Mouse (Mus musculus) C2C12 (cell line): ENCODE data around the gene Gm38119. TPM values are rescaled to one million over a fixed set of nuclear protein-coding genes. Genes with fewer than 3 reads are reported as not detected.
"Not testable (repeated sequence)": the region's sequence is repeated elsewhere in the genome, so short reads cannot be mapped to it uniquely, and the experiment has no call there.

Experiments
- H3K27me3 ChIP-seq: one replicate; pipeline ENCODE4 v1.6.1; 2011; ENCODE audit not compliant: control insufficient read depth, insufficient read depth, insufficient read length
- H3K36me3 ChIP-seq: one replicate; pipeline ENCODE4 v1.6.1; 2011; ENCODE audit not compliant: control insufficient read depth, insufficient read depth
- H3K4me3 ChIP-seq: one replicate; pipeline ENCODE4 v1.5.1; 2011; ENCODE audit warnings: mild to moderate bottlenecking, control low read depth; ENCODE audit not compliant: poor library complexity, insufficient read depth, severe bottlenecking
- H3K79me2 ChIP-seq: one replicate; pipeline ENCODE4 v1.6.1; 2011; ENCODE audit not compliant: control insufficient read depth, insufficient read depth
- H3K79me3 ChIP-seq: one replicate; pipeline ENCODE4 v1.6.1; 2011; ENCODE audit warnings: low read depth, control low read depth
- H3ac ChIP-seq: one replicate; pipeline ENCODE3; 2011; ENCODE audit warnings: low read depth; ENCODE audit not compliant: control insufficient read depth, insufficient read length
- CEBPB ChIP-seq: IDR thresholded peaks from one replicate; pipeline ENCODE4 v1.6.1; 2011; ENCODE audit warnings: low read depth, mild to moderate bottlenecking, control low read depth, moderate library complexity
- CTCF ChIP-seq: IDR thresholded peaks from one replicate; pipeline ENCODE4 v1.5.1; 2011; ENCODE audit not compliant: control insufficient read depth, insufficient read depth, insufficient read length
- FOSL1 ChIP-seq: IDR thresholded peaks from one replicate; pipeline ENCODE4 v1.8.0; 2011; ENCODE audit warnings: mild to moderate bottlenecking, low read length; ENCODE audit not compliant: poor library complexity, insufficient read depth, severe bottlenecking
- MAX ChIP-seq: IDR thresholded peaks from one replicate; pipeline ENCODE4 v1.6.1; 2011; ENCODE audit warnings: mild to moderate bottlenecking, control low read depth
- MYOD1 ChIP-seq: IDR thresholded peaks from one replicate; pipeline ENCODE4 v1.6.1; 2011; ENCODE audit warnings: low read depth; ENCODE audit not compliant: control insufficient read depth, insufficient read length
- MYOG ChIP-seq: IDR thresholded peaks from one replicate; pipeline ENCODE4 v1.6.1; 2011; ENCODE audit not compliant: control insufficient read depth, insufficient read length; ENCODE audit errors: extremely low read depth
- USF1 ChIP-seq: IDR thresholded peaks from one replicate; pipeline ENCODE4 v1.6.1; 2011; ENCODE audit warnings: low read depth, mild to moderate bottlenecking, control low read depth, moderate library complexity
- polyA plus RNA-seq: library from polyadenylated mRNA; unstranded; fragments of >200 nt; fragmentation: generic; extraction: Trizol; gene quantifications from one replicate; pipeline ENCODE4 v1.2.1, GENCODE M21; 2012; ENCODE audit warnings: missing spikeins

Gm38119 gene
- polyA plus RNA-seq, 1 experiment: not detected

DNA sequence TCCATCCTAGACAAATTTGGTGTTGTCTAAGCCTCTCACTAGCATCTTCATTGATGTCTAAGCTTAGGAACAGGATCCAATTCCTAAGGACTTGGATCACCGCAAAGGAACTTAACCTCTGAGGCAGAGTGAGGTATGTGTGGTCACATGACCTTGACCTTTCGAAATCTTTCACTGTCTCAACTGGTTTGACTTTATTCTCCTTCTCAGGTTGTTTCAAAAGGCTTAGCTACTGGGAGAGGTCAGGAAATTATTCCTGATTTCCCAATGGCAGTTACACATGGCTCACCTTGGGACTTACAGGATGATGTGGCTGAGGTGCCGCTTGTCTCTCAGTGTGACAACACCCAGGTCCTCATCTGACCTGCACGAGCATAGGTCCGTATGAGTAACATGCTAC, 16.3 kb downstream of the Gm38119 start:
- H3K36me3 ChIP-seq: no peaks in the 10 kb centered on the region
- H3K27me3 ChIP-seq: no peaks in the 10 kb centered on the region
- H3K79me2 ChIP-seq: no peaks in the 10 kb centered on the region
- no peak for TF ChIP-seq MYOG
- peak; percentile 26 for TF ChIP-seq USF1
- no peak overlapping the region for H3K4me3 ChIP-seq
- no peak overlapping the region for H3ac ChIP-seq
- H3K79me3 ChIP-seq: no peaks in the 10 kb centered on the region

GRCm38 (mm10) chr3:92720250-92720649, 18.6 kb downstream of the Gm38119 start, which contains the start of gene Lce1f:
Gene Lce1f (minus strand): TSS chr3:92720350.
- Histone ChIP-seq H3K79me3 (no peaks in the 10 kb centered on the region), H3K36me3 (no peaks in the 10 kb centered on the region), H3K4me3 (no peak within 1 kb of the TSS), H3ac (no peak within 1 kb of the TSS), H3K79me2 (no peaks in the 10 kb centered on the region), H3K27me3 (no peaks in the 10 kb centered on the region)
- TF ChIP-seq MAX (no peak), USF1 (no peak), MYOD1 (no peak), CEBPB (no peak), FOSL1 (no peak), CTCF (no peak), MYOG (no peak)

DNA sequence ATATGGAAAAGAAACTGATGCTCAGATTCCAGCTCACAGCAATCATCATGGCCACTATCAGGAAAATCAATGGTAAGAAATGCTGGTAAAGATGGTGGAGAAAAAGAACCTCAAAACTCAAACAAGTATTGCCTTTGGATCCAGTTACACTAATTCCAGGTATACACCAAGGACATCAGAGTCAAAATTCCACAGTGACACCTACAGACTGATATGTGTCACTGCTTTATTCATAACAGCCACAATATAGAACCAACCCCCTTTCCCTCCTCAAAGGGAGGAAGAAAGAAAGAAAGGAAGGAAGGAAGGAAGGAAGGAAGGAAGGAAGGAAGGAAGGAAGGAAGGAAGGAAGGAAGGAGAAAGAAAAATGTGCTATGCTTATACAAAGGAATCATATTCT, 23.8 kb downstream of the Gm38119 start:
- no peak overlapping the region for H3K4me3 ChIP-seq
- H3K79me3 ChIP-seq: no peaks in the 10 kb centered on the region
- no peaks in the 10 kb centered on the region for H3K79me2 ChIP-seq
- no peak for TF ChIP-seq CTCF
- TF ChIP-seq CEBPB: no peak
- no peak for TF ChIP-seq FOSL1
- no peak for TF ChIP-seq USF1
- TF ChIP-seq MAX: no peak
- H3K36me3 ChIP-seq: no peaks in the 10 kb centered on the region
- no peak overlapping the region for H3ac ChIP-seq
- no peaks in the 10 kb centered on the region for H3K27me3 ChIP-seq

- Histone ChIP-seq H3K79me3 (no peaks in the 10 kb centered on the region), H3ac (no peak within 1 kb of the TSS), H3K27me3 (no peaks in the 10 kb centered on the region), H3K79me2 (no peaks in the 10 kb centered on the region), H3K36me3 (no peaks in the 10 kb centered on the region), H3K4me3 (no peak within 1 kb of the TSS)
- TF ChIP-seq USF1 (no peak), MAX (no peak), CTCF (no peak), MYOG (no peak), FOSL1 (no peak), MYOD1 (no peak), CEBPB (no peak)
These were observed 29.9 kb downstream of the Gm38119 start, which contains the start of gene Lce1e for GRCm38 (mm10) chr3:92708974-92709373. Gene Lce1e (minus strand): TSS chr3:92709074.

GRCm38 (mm10) chr3:92694613-92695012, 44.3 kb downstream of the Gm38119 start:
- no peak overlapping the region for H3K4me3 ChIP-seq
- H3K79me2 ChIP-seq: no peaks in the 10 kb centered on the region
- no peaks in the 10 kb centered on the region for H3K79me3 ChIP-seq
- H3K27me3 ChIP-seq: no peaks in the 10 kb centered on the region
- no peak for TF ChIP-seq MYOG
- TF ChIP-seq CEBPB: no peak
- no peak for TF ChIP-seq MYOD1
- TF ChIP-seq FOSL1: no peak
- TF ChIP-seq MAX: no peak
- no peak for TF ChIP-seq USF1
- no peak for TF ChIP-seq CTCF
- H3ac ChIP-seq: no peak overlapping the region
- H3K36me3 ChIP-seq: no peaks in the 10 kb centered on the region

DNA sequence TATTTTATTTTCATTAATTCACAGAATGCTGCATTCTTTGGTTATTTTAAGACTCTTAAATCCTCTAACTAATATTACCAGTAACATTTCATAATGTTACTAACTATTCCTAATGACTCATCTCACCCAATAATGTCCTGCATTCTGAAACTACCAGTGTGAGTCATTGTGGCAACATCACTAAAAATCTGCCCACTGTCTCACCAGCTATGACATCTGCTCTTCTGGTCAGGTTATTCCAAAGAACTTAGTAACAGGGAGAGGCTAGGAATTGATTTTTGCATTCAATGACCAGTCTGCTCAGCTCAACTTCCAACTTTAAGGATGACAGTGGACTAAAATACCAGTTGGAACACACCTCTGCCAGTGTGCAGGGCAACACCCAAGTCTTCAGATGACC, 47.2 kb downstream of the Gm38119 start:
- H3ac ChIP-seq: no peak overlapping the region
- no peaks in the 10 kb centered on the region for H3K36me3 ChIP-seq
- H3K79me2 ChIP-seq: no peaks in the 10 kb centered on the region
- H3K79me3 ChIP-seq: no peaks in the 10 kb centered on the region
- H3K4me3 ChIP-seq: no peak overlapping the region
- no peaks in the 10 kb centered on the region for H3K27me3 ChIP-seq
- TF ChIP-seq MYOG (no peak), CEBPB (peak; percentile 59), USF1 (no peak), CTCF (no peak), MYOD1 (peak; percentile 52), FOSL1 (peak; percentile 79), MAX (no peak)

DNA sequence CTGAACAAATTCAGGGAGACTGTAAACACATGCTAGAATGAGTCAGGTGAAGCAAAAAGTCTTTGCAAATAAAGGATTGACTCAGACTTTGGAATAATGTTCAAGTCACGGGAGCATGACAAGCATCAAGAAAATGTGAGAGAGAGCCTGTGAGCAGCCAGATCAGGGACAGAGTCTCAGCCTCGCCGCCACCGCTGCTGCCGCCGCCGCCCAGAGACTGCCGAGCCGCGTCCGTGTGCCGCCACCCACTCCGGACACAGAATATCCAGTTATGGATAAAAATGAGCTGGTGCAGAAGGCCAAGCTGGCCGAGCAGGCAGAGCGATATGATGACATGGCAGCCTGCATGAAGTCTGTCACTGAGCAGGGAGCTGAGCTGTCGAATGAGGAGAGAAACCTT, 49.7 kb downstream of the Gm38119 start:
- not testable (repeated sequence) for H3K36me3 ChIP-seq, H3K27me3 ChIP-seq, H3K79me2 ChIP-seq, H3K4me3 ChIP-seq, H3K79me3 ChIP-seq, H3ac ChIP-seq
